In genomic region chr4:129785178-129785577, GRCm38 (mm10) we compare ENCODE assay signal across 10 mouse cellular contexts. TPM values are rescaled to one million over a fixed set of nuclear protein-coding genes. Genes with fewer than 3 reads are reported as not detected.
DNase-seq lines count a peak whose midpoint lies in the region; ATAC-seq and TF ChIP-seq lines count a peak whose summit lies in the region.
"Had no signal": no experiment of that assay in that cellular context is flagged by ENCODE, and none has a peak within 500 bp of the region (broad histone marks: within the 10 kb centered on the region; RNA-seq: fewer than 3 reads in every experiment).

No protein-coding gene starts in this region.

- H3K4me3 ChIP-seq in bone marrow, adult 2 months (replicated peaks; ENCODE audit: control insufficient read depth, low read depth, low read length) = no peak overlapping the region
- H3K4me3 ChIP-seq: heart, embryonic 13.5 days; stomach, embryonic 15.5 days had no signal

- H3K27ac ChIP-seq in bone marrow, adult 2 months (ENCODE audit: control insufficient read depth, insufficient read depth, low read depth, low read length, poor library complexity) = no peak overlapping the region
- H3K27ac ChIP-seq: heart, embryonic 13.5 days; stomach, embryonic 15.5 days had no signal

- ATAC-seq in erythroid progenitor cell, adult 5-6 weeks (replicated peaks; ENCODE audit: low FRiP score, poor library complexity, severe bottlenecking) = peak; percentile 77
- peak; percentile 85 for ATAC-seq in inflammation-experienced regulatory T-cells, adult 6 months

- DNase-seq in urinary bladder, postnatal 25 days (ENCODE audit: low spot score) = peak; percentile 65
- DNase-seq in urinary bladder, adult 2 months (ENCODE audit: low spot score) = no peak
- DNase-seq in left cerebral cortex, postnatal 10 days (ENCODE audit: extremely low spot score in 1 of 2, low spot score in 2 of 2) = peak; percentile 60 to 89
- DNase-seq in monocyte, adult 2 months (ENCODE audit: low read depth in 1 of 2, low spot score in 2 of 2) = peak; percentile 42 to 64
- DNase-seq in thymus, postnatal 0 days (ENCODE audit: low spot score) = peak; percentile 87

- intact Hi-C loops in left cerebral cortex, postnatal 10 days (cut with DNase I) = loop anchor here (2.0 to 5.0 kb wide), 3 partner anchors 37 to 302 kb away; partner anchors contain the start of gene Spocd1

- TF ChIP-seq CTCF in bone marrow, adult 2 months (IDR thresholded peaks at IDR 0.05; ENCODE audit: control insufficient read depth, insufficient read depth, low read length) = peak; percentile 57

- no peak for TF ChIP-seq POLR2A in bone marrow, adult 2 months (IDR thresholded peaks at IDR 0.05; ENCODE audit: borderline replicate concordance, control insufficient read depth, low read depth, low read length)

- H3K4me1 ChIP-seq in bone marrow, adult 2 months (ENCODE audit: control insufficient read depth, insufficient read depth, low read length) = peaks cover 5% of the 10 kb centered on the region

- WGBS in bone marrow, adult 2 months = 1% methylated on average over 4 of the region's 4 CpGs

RNA-seq across cellular contexts. Expression of gene Ptp4a2, which starts 25.8 kb away (rescaled TPM):
- polyA plus RNA-seq in urinary bladder, adult 2 months (2012; rRNA removed) = 121 and 139 TPM in 2 replicates
- 70.4 and 92.1 TPM in 2 replicates for polyA plus RNA-seq in bone marrow, adult 2 months (2011; ENCODE audit: insufficient read depth, insufficient read length, low replicate concordance, missing spikeins)
- 228 and 468 TPM in 2 replicates for total RNA-seq in erythroid progenitor cell, adult 5-6 weeks (2015; ENCODE audit: low replicate concordance)
- total RNA-seq in erythroid progenitor cell, adult 5-6 weeks (2017; ENCODE audit: low replicate concordance) = 166 and 170 TPM in 2 replicates
- 1,000 to 10,000 TPM; 1,860 to 2,586 (median 2,027) TPM for polyA plus RNA-seq in inflammation-experienced regulatory T-cells, adult 6 months (2017; shearing (Covaris generic))
- total RNA-seq in left cerebral cortex, postnatal 10 days (2021) = 100 to 1,000 TPM; 123 to 131 TPM
- 526 and 559 TPM in 2 replicates for polyA plus RNA-seq in thymus, postnatal 0 days (2015; fragmentation: Nextera tagmentation; extraction: Ambion mirVana)

RNA-seq across cellular contexts. Expression of gene Khdrbs1, which starts 43.1 kb away (rescaled TPM):
- 21.7 and 39.0 TPM in 2 replicates for polyA plus RNA-seq in urinary bladder, adult 2 months (2012; rRNA removed)
- 33.6 and 40.4 TPM in 2 replicates for polyA plus RNA-seq in bone marrow, adult 2 months (2011; ENCODE audit: insufficient read depth, insufficient read length, low replicate concordance, missing spikeins)
- 49.5 and 58.7 TPM in 2 replicates for total RNA-seq in erythroid progenitor cell, adult 5-6 weeks (2015; ENCODE audit: low replicate concordance)
- 40.4 and 57.1 TPM in 2 replicates for total RNA-seq in erythroid progenitor cell, adult 5-6 weeks (2017; ENCODE audit: low replicate concordance)
- 10 to 100 TPM; 35.0 to 40.3 (median 39.9) TPM for polyA plus RNA-seq in inflammation-experienced regulatory T-cells, adult 6 months (2017; shearing (Covaris generic))
- total RNA-seq in left cerebral cortex, postnatal 10 days (2021) = 100 to 1,000 TPM; 105 to 108 TPM
- 127 and 145 TPM in 2 replicates for polyA plus RNA-seq in thymus, postnatal 0 days (2015; fragmentation: Nextera tagmentation; extraction: Ambion mirVana)
